Mouse (Mus musculus) heart, postnatal 0 days (tissue): ENCODE results near the gene Phc3. TPM values are rescaled to one million over a fixed set of nuclear protein-coding genes. Genes with fewer than 3 reads are reported as not detected.

ENCODE experiments used
- ATAC-seq: fragments of 200-750 bp; cut with Nextera tagmentation; 2 replicates; pipeline ENCODE4 v1.8.0; 2017; ENCODE audit warnings: low read depth, moderate number of reproducible peaks, moderate library complexity; ENCODE audit not compliant: insufficient read depth
- DNase-seq: peaks from one replicate; pipeline ENCODE4 v3.0.0-alpha.2; 2016; ENCODE audit warnings: low spot score
- H3K27ac ChIP-seq: fragments of 300-500 bp; sonication (generic); 2 replicates; pipeline ENCODE4 v1.5.1; 2014; ENCODE audit warnings: low read depth, mild to moderate bottlenecking
- H3K27me3 ChIP-seq: fragments of 300-500 bp; sonication (generic); 2 replicates; pipeline ENCODE4 v1.6.1; 2014; ENCODE audit warnings: low read length, mixed read lengths; ENCODE audit not compliant: control insufficient read depth, insufficient read depth
- H3K36me3 ChIP-seq: fragments of 300-500 bp; sonication (generic); replicated peaks from 2 replicates; pipeline ENCODE4 v1.6.1; 2014; ENCODE audit warnings: low read length, mixed read lengths; ENCODE audit not compliant: control insufficient read depth, insufficient read depth
- H3K4me1 ChIP-seq: fragments of 300-500 bp; sonication (generic); 2 replicates; pipeline ENCODE4 v1.6.1; 2014; ENCODE audit warnings: antibody characterized with exemption; ENCODE audit not compliant: control insufficient read depth, insufficient read depth
- H3K4me2 ChIP-seq: fragments of 300-500 bp; sonication (generic); 2 replicates; pipeline ENCODE4 v1.6.1; 2014; ENCODE audit warnings: low read depth, mild to moderate bottlenecking, low read length, moderate library complexity
- H3K4me3 ChIP-seq: fragments of 300-500 bp; sonication (generic); 2 replicates; pipeline ENCODE4 v1.5.1; 2014; ENCODE audit warnings: low read depth, low read length
- H3K9ac ChIP-seq: fragments of 300-500 bp; sonication (generic); replicated peaks from 2 replicates; pipeline ENCODE4 v1.6.1; 2014; ENCODE audit warnings: low read depth, low read length, mixed read lengths
- H3K9me3 ChIP-seq: fragments of 300-500 bp; sonication (generic); replicated peaks from 2 replicates; pipeline ENCODE4 v1.6.1; 2016; ENCODE audit warnings: low read length; ENCODE audit not compliant: control insufficient read depth
- CTCF ChIP-seq: IDR thresholded peaks from 2 replicates; pipeline ENCODE4 v1.5.1; 2016; ENCODE audit warnings: antibody characterized with exemption, control low read depth, low read depth
- EP300 ChIP-seq: IDR thresholded peaks from 2 replicates; pipeline ENCODE4 v1.6.1; 2016; ENCODE audit warnings: antibody characterized with exemption, low read depth
- WGBS: fragments of 180-500 bp; shearing (Covaris S2); extraction: QIAGEN DNeasy Blood & Tissue Kit; methylation state at CpG from one replicate; pipeline ENCODE4 v1.1.7; 2014; 5-methylcytosine and 5-hydroxymethylcytosine counted together
- polyA plus RNA-seq: library from polyadenylated mRNA; unstranded; fragments of >200 nt; fragmentation: Nextera tagmentation; extraction: Ambion mirVana; gene quantifications from 2 replicates; pipeline ENCODE4 v1.2.1, GENCODE M21; 2015
- total RNA-seq: library from RNA; depleted of rRNA; stranded (reverse); fragments of >200 nt; gene quantifications from 2 replicates; pipeline ENCODE4 v1.2.3, GENCODE M21; 2014; ENCODE audit warnings: low replicate concordance

Gene Phc3
- total and polyA plus RNA-seq, 2 experiments from 2014 or later: 3.3 to 10.3 TPM

- WGBS: 29% methylated on average over 9 of the region's 9 CpGs
- Histone ChIP-seq H3K4me1 (peaks cover 8% of the 10 kb centered on the region), H3K9ac (no peak overlapping the region), H3K4me3 (no peak overlapping the region), H3K36me3 (no peaks in the 10 kb centered on the region), H3K4me2 (peak overlapping the region; percentile 31), H3K27me3 (no peaks in the 10 kb centered on the region), H3K27ac (peak overlapping the region; percentile 81), H3K9me3 (no peaks in the 10 kb centered on the region)
- DNase-seq: peak; percentile 64
- TF ChIP-seq CTCF: no peak
- peak; percentile 49; the same call in 1 of the 2 replicates for TF ChIP-seq EP300
- peak; percentile 99 for ATAC-seq
Observed at GRCm38 (mm10) chr3:30987396-30988318, 18.4 kb upstream of the Phc3 start.

- ATAC-seq (no peak), DNase-seq (no peak)
- Histone ChIP-seq H3K4me1 (peaks cover 4% of the 10 kb centered on the region), H3K27me3 (no peaks in the 10 kb centered on the region), H3K4me2 (no peak overlapping the region), H3K36me3 (no peaks in the 10 kb centered on the region), H3K9me3 (no peaks in the 10 kb centered on the region), H3K9ac (no peak overlapping the region), H3K27ac (no peak overlapping the region), H3K4me3 (no peak overlapping the region)
- WGBS: 69% methylated on average over 8 of the region's 8 CpGs
- TF ChIP-seq EP300 (no peak), CTCF (no peak)
Observed at GRCm38 (mm10) chr3:30982924-30983536, 13.8 kb upstream of the Phc3 start.

GRCm38 (mm10) chr3:30981616-30982380 lies 12.6 kb upstream of the Phc3 start:
- Histone ChIP-seq H3K9ac (no peak overlapping the region), H3K4me3 (no peak overlapping the region), H3K4me2 (no peak overlapping the region), H3K27me3 (no peaks in the 10 kb centered on the region), H3K36me3 (no peaks in the 10 kb centered on the region), H3K9me3 (no peaks in the 10 kb centered on the region), H3K4me1 (no peaks in the 10 kb centered on the region), H3K27ac (peak overlapping the region; percentile 32; the same call in 1 of the 2 replicates)
- WGBS: 60% methylated on average over 5 of the region's 5 CpGs
- ATAC-seq (peak; percentile 82), DNase-seq (no peak)
- TF ChIP-seq EP300 (no peak), CTCF (no peak)

DNA sequence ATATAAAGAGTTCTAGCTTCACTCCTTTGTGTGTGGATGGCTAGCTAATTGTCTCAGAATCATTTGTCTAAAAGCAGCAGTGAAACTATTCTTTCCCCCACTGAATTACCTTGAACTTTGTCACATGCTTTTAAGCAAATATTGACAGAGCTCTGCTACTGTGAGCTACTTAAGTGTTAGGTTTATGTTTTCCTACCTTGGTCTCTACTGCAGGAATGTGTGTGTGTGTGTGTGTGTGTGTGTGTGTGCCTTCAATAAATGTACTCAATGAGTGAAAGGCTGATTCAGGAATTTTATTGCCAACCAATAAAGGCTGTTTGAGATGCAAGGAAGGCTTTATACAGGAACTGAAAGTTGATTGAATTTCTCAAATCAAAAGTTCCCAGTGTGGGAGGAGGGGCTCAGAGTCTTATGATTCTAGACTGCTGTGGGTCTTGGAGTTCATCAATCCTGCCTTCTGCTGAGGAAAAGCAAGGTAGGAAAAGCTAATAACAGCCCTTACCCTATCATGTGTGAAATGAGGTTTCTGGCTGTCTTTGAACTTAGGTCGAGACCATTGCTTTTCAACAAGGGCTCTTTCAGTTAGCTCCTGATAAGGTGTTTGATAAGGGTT lies 7.9 kb upstream of the Phc3 start:
- WGBS: 27% methylated on average over 1 of the region's 1 CpGs
- Histone ChIP-seq H3K4me2 (no peak overlapping the region), H3K9ac (no peak overlapping the region), H3K27ac (no peak overlapping the region), H3K36me3 (no peaks in the 10 kb centered on the region), H3K9me3 (no peaks in the 10 kb centered on the region), H3K27me3 (no peaks in the 10 kb centered on the region), H3K4me1 (no peaks in the 10 kb centered on the region), H3K4me3 (no peak overlapping the region)
- ATAC-seq: no peak
- TF ChIP-seq CTCF (no peak), EP300 (no peak)
- DNase-seq: no peak

DNA sequence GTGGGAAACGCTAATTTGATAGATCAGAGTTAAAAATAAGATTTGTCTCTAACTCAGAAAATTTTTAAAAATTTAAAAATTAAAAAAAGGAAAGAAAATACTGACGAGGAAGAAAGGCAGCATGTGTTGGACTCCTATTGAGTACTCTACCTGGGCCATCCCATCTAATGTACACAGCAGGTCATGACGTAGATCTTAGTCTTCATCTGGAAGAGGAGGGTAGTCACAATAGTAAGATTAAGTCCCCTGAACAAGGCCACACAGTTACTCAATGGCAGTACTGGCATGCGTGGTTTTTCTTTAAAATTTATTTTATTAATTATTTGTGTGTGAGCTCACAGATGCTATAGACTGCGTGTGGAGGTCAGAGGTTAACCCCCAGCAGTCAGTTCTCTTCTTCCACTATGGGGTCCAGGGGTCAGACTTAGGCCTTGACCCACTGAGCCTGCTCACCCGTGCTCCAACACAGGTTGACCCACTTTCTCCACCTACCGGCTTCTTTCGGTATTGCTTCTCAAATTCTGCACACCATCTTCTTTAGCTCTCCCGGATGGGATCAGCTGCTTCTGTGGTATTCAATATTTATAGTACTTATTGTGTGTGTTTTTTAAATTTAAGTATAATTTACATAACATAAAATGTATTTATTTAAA lies 6.0 kb upstream of the Phc3 start:
- peak; percentile 17; the same call in 1 of the 2 replicates for ATAC-seq

More for the DNA sequence above, 6.0 kb upstream of the Phc3 start:
- 47% methylated on average over 9 of the region's 9 CpGs for WGBS
- Histone ChIP-seq H3K36me3 (no peaks in the 10 kb centered on the region), H3K4me2 (no peak overlapping the region), H3K27me3 (no peaks in the 10 kb centered on the region), H3K27ac (no peak overlapping the region), H3K4me1 (no peaks in the 10 kb centered on the region), H3K4me3 (no peak overlapping the region), H3K9ac (no peak overlapping the region), H3K9me3 (no peaks in the 10 kb centered on the region)
- peak; percentile 51 for DNase-seq
- TF ChIP-seq CTCF (peak; percentile 64), EP300 (no peak)
